Mouse (Mus musculus): ENCODE data around the gene Rarg. TPM values are rescaled to one million over a fixed set of nuclear protein-coding genes. Genes with fewer than 3 reads are reported as not detected.
A peak's percentile ranks its signal among the peaks of the same experiment; 100 is the strongest.

Rarg gene
- polyA plus RNA-seq, 1 experiment from 2014 or later = 27.2 TPM

- Histone ChIP-seq H3K9ac (ENCODE audit: low read length) (peak overlapping the region; percentile 72), H3K4me2 (replicated peaks; ENCODE audit: low read depth) (peak overlapping the region; percentile 93), H3K27ac (replicated peaks) (peak overlapping the region; percentile 99), H3K36me3 (ENCODE audit: control insufficient read depth, insufficient read depth, low read length) (peaks cover 7% of the 10 kb centered on the region; the same call in 1 of the 2 replicates), H3K9me3 (ENCODE audit: control insufficient read depth, low read length) (no peaks in the 10 kb centered on the region), H3K4me3 (ENCODE audit: low read depth, low read length) (peak overlapping the region; percentile 66), H3K4me1 (replicated peaks; ENCODE audit: control insufficient read depth, insufficient read depth) (peaks cover 16% of the 10 kb centered on the region), H3K27me3 (ENCODE audit: control insufficient read depth, insufficient read depth, low read length) (no peaks in the 10 kb centered on the region)
- no peak for TF ChIP-seq CTCF (IDR thresholded peaks at IDR 0.05; ENCODE audit: low read depth)
- no peak for TF ChIP-seq EP300 (optimal IDR thresholded peaks at IDR 0.05)
- ATAC-seq (ENCODE audit: low FRiP score, low TSS enrichment) (no peak), DNase-seq (ENCODE audit: low spot score) (no peak)
- WGBS = 14% methylated on average over 8 of the region's 8 CpGs
These were observed 9.0 kb downstream of the Rarg start for GRCm38 (mm10) chr15:102248131-102248811.

GRCm38 (mm10) chr15:102247252-102248130 is 9.8 kb downstream of the Rarg start:
- peak overlapping the region; percentile 99 for H3K27ac ChIP-seq (replicated peaks)
- peak overlapping the region; percentile 72 for H3K9ac ChIP-seq (ENCODE audit: low read length)
- under 1% methylated on average over 44 of the region's 65 CpGs for WGBS
- DNase-seq (ENCODE audit: low spot score) = peak; percentile 87
- TF ChIP-seq EP300 (optimal IDR thresholded peaks at IDR 0.05) = no peak
- peak; percentile 34 for TF ChIP-seq CTCF (IDR thresholded peaks at IDR 0.05; ENCODE audit: low read depth)
- H3K9me3 ChIP-seq (ENCODE audit: control insufficient read depth, low read length) = no peaks in the 10 kb centered on the region
- ATAC-seq (ENCODE audit: low FRiP score, low TSS enrichment) = peak; percentile 65
- H3K4me3 ChIP-seq (ENCODE audit: low read depth, low read length) = peak overlapping the region; percentile 66
- peak overlapping the region; percentile 93 for H3K4me2 ChIP-seq (replicated peaks; ENCODE audit: low read depth)
- H3K27me3 ChIP-seq (ENCODE audit: control insufficient read depth, insufficient read depth, low read length) = no peaks in the 10 kb centered on the region
- H3K36me3 ChIP-seq (ENCODE audit: control insufficient read depth, insufficient read depth, low read length) = peaks cover 7% of the 10 kb centered on the region; the same call in 1 of the 2 replicates
- peaks cover 21% of the 10 kb centered on the region for H3K4me1 ChIP-seq (replicated peaks; ENCODE audit: control insufficient read depth, insufficient read depth)

- H3K9me3 ChIP-seq (ENCODE audit: control insufficient read depth, low read length) = no peaks in the 10 kb centered on the region
- H3K36me3 ChIP-seq (ENCODE audit: control insufficient read depth, insufficient read depth, low read length) = peaks cover 4% of the 10 kb centered on the region; the same call in 1 of the 2 replicates
- peak overlapping the region; percentile 66 for H3K4me3 ChIP-seq (ENCODE audit: low read depth, low read length)
- under 1% methylated on average over 35 of the region's 35 CpGs for WGBS
- DNase-seq (ENCODE audit: low spot score) (peak; percentile 97), ATAC-seq (ENCODE audit: low FRiP score, low TSS enrichment) (peak; percentile 83)
- TF ChIP-seq EP300 (optimal IDR thresholded peaks at IDR 0.05) (no peak), CTCF (IDR thresholded peaks at IDR 0.05; ENCODE audit: low read depth) (0 out of 2 replicates have a peak, but pooled peaks have one; percentile 0)
- H3K27ac ChIP-seq (replicated peaks) = peak overlapping the region; percentile 99
- H3K4me2 ChIP-seq (replicated peaks; ENCODE audit: low read depth) = peak overlapping the region; percentile 93
- no peaks in the 10 kb centered on the region for H3K27me3 ChIP-seq (ENCODE audit: control insufficient read depth, insufficient read depth, low read length)
- H3K4me1 ChIP-seq (replicated peaks; ENCODE audit: control insufficient read depth, insufficient read depth) = peaks cover 22% of the 10 kb centered on the region
- H3K9ac ChIP-seq (ENCODE audit: low read length) = peak overlapping the region; percentile 72
These were observed 10.5 kb downstream of the Rarg start for GRCm38 (mm10) chr15:102246866-102247251.

- peaks cover 22% of the 10 kb centered on the region for H3K4me1 ChIP-seq (replicated peaks; ENCODE audit: control insufficient read depth, insufficient read depth)
- DNase-seq (ENCODE audit: low spot score) (peak; percentile 81), ATAC-seq (ENCODE audit: low FRiP score, low TSS enrichment) (peak; percentile 69)
- peak overlapping the region; percentile 93 for H3K4me2 ChIP-seq (replicated peaks; ENCODE audit: low read depth)
- no peaks in the 10 kb centered on the region for H3K9me3 ChIP-seq (ENCODE audit: control insufficient read depth, low read length)
- H3K9ac ChIP-seq (ENCODE audit: low read length) = peak overlapping the region; percentile 70
- no peaks in the 10 kb centered on the region for H3K36me3 ChIP-seq (ENCODE audit: control insufficient read depth, insufficient read depth, low read length)
- peak; percentile 1; the same call in 1 of the 2 replicates for TF ChIP-seq CTCF (IDR thresholded peaks at IDR 0.05; ENCODE audit: low read depth)
- TF ChIP-seq EP300 (optimal IDR thresholded peaks at IDR 0.05) = peak; percentile 53
- H3K27ac ChIP-seq (replicated peaks) = peak overlapping the region; percentile 99
- H3K4me3 ChIP-seq (ENCODE audit: low read depth, low read length) = peak overlapping the region; percentile 66
- WGBS = under 1% methylated on average over 38 of the region's 44 CpGs
- no peaks in the 10 kb centered on the region for H3K27me3 ChIP-seq (ENCODE audit: control insufficient read depth, insufficient read depth, low read length)
These were observed 11.2 kb downstream of the Rarg start for GRCm38 (mm10) chr15:102245891-102246741.

GRCm38 (mm10) chr15:102245461-102245881 is 11.8 kb downstream of the Rarg start:
- DNase-seq (ENCODE audit: low spot score) (no peak), ATAC-seq (ENCODE audit: low FRiP score, low TSS enrichment) (no peak)
- Histone ChIP-seq H3K27ac (replicated peaks) (peak overlapping the region; percentile 99), H3K4me2 (replicated peaks; ENCODE audit: low read depth) (peak overlapping the region; percentile 93), H3K4me1 (replicated peaks; ENCODE audit: control insufficient read depth, insufficient read depth) (peaks cover 22% of the 10 kb centered on the region), H3K4me3 (ENCODE audit: low read depth, low read length) (peak overlapping the region; percentile 66), H3K9me3 (ENCODE audit: control insufficient read depth, low read length) (no peaks in the 10 kb centered on the region), H3K9ac (ENCODE audit: low read length) (peak overlapping the region; percentile 70), H3K36me3 (ENCODE audit: control insufficient read depth, insufficient read depth, low read length) (peaks cover 3% of the 10 kb centered on the region; the same call in 1 of the 2 replicates), H3K27me3 (ENCODE audit: control insufficient read depth, insufficient read depth, low read length) (no peaks in the 10 kb centered on the region)
- TF ChIP-seq CTCF (IDR thresholded peaks at IDR 0.05; ENCODE audit: low read depth) = no peak
- TF ChIP-seq EP300 (optimal IDR thresholded peaks at IDR 0.05) = no peak
- 5% methylated on average over 14 of the region's 14 CpGs for WGBS
